Mouse (Mus musculus) ES-Bruce4 (cell line): ENCODE measurements around the gene Tnfaip3.

Experiments
- CTCF ChIP-seq: IDR thresholded peaks from one replicate; pipeline ENCODE4 v1.8.1; 2011; ENCODE audit warnings: low read depth, low read length
- POLR2A ChIP-seq: IDR thresholded peaks from one replicate; pipeline ENCODE4 v1.8.1; 2011; ENCODE audit warnings: low read length; ENCODE audit not compliant: insufficient read depth

DNA sequence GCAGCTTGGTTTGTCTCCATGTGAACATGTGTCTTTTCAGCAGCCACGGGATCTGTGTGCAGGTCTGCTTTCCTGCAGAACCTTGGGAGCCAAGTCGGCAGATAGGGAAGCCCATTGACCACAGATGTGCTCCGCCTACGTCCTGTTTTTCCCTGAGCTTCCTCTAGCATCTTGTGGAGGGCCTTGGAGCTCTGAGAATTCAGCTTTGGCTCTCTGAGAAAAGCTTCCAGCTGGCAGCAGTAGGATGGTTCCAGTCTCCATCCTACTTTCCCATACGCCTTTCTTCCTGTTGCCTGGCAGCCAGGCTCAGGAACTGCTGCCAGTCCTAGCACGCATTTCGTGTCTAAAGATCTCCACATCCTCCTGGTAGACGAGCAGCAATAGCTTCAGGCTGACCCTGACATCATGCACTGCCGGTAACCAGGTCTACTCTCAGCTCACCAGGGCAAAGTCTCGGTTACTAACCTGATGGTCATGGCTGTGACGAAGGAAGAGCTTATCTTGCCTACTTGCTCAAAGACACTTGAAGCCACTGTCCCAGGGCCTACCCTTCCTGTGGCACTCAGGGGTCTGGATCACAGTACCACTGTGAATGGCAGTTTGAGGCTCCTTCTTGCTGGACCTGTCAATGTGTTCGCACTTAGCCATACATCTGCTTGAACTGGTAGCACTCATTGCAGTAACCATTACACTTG lies 13.2 kb downstream of the Tnfaip3 start:
- TF ChIP-seq CTCF: no peak
- TF ChIP-seq POLR2A: no peak
